Mouse (Mus musculus) kidney, postnatal 0 days (tissue): ENCODE results near the gene C1ql1. TPM values are rescaled to one million over a fixed set of nuclear protein-coding genes. Genes with fewer than 3 reads are reported as not detected.

Experiments
- ATAC-seq: fragments of 200-750 bp; cut with Nextera tagmentation; replicated peaks from 2 replicates; pipeline ENCODE4 v1.8.0; 2017; ENCODE audit warnings: low read depth, moderate number of reproducible peaks, moderate TSS enrichment, moderate library complexity; ENCODE audit not compliant: low FRiP score
- DNase-seq: peaks from one replicate; pipeline ENCODE4 v3.0.0-alpha.2; 2016; ENCODE audit warnings: low spot score
- H3K27ac ChIP-seq: fragments of 300-500 bp; sonication (generic); 2 replicates; pipeline ENCODE4 v1.5.1; 2014; ENCODE audit warnings: mild to moderate bottlenecking
- H3K27me3 ChIP-seq: fragments of 300-500 bp; sonication (generic); 2 replicates; pipeline ENCODE4 v1.6.1; 2014; ENCODE audit warnings: low read length, mixed read lengths; ENCODE audit not compliant: insufficient read depth
- H3K36me3 ChIP-seq: fragments of 300-500 bp; sonication (generic); 2 replicates; pipeline ENCODE4 v1.6.1; 2014; ENCODE audit warnings: low read length, mixed read lengths; ENCODE audit not compliant: insufficient read depth
- H3K4me1 ChIP-seq: fragments of 300-500 bp; sonication (generic); replicated peaks from 2 replicates; pipeline ENCODE4 v1.6.1; 2014; ENCODE audit warnings: antibody characterized with exemption, low read length, mixed read lengths; ENCODE audit not compliant: insufficient read depth
- H3K4me2 ChIP-seq: fragments of 300-500 bp; sonication (generic); 2 replicates; pipeline ENCODE4 v1.6.1; 2014; ENCODE audit warnings: mild to moderate bottlenecking, low read length, moderate library complexity, mixed read lengths
- H3K4me3 ChIP-seq: fragments of 300-500 bp; sonication (generic); replicated peaks from 2 replicates; pipeline ENCODE4 v1.5.1; 2014; ENCODE audit warnings: low read depth, low read length
- H3K9ac ChIP-seq: fragments of 300-500 bp; sonication (generic); 2 replicates; pipeline ENCODE4 v1.6.1; 2014; ENCODE audit warnings: low read depth, low read length
- H3K9me3 ChIP-seq: fragments of 300-500 bp; sonication (generic); replicated peaks from 2 replicates; pipeline ENCODE4 v1.6.1; 2016; ENCODE audit warnings: low read length, inconsistent platforms, mixed read lengths
- CTCF ChIP-seq: IDR thresholded peaks from 2 replicates; pipeline ENCODE4 v1.5.1; 2016; ENCODE audit warnings: antibody characterized with exemption, low read depth, mild to moderate bottlenecking, moderate library complexity
- WGBS: fragments of 180-500 bp; shearing (Covaris S2); extraction: QIAGEN DNeasy Blood & Tissue Kit; methylation state at CpG from one replicate; pipeline ENCODE4 v1.1.7; 2014; 5-methylcytosine and 5-hydroxymethylcytosine counted together
- polyA plus RNA-seq: library from polyadenylated mRNA; unstranded; fragments of >200 nt; fragmentation: Nextera tagmentation; extraction: Ambion mirVana; gene quantifications from 2 replicates; pipeline ENCODE4 v1.2.1, GENCODE M21; 2015

The C1ql1 gene
- polyA plus RNA-seq, 1 experiment from 2014 or later: 2.3 TPM

DNA sequence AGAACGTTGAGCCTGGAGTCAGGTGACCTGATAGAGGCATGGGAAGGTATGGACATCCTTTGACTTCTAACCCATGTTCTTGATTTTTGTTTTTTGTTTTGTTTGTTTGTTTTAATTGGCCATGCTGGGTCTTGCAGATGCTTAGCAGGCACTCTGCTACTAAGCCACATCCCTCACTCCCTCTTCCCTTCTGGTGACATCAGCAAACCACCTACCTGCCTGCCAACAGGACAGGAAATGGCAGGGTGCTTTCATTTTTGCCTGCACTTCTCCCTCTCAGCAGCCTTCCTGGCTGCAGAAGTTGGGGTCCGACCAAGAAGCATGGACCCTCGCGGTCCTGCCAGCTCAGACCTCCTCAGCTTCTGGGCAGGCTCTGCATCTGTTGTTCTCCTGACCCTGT is 14.6 kb upstream of the C1ql1 start:
- H3K4me1 ChIP-seq: peaks cover 15% of the 10 kb centered on the region
- TF ChIP-seq CTCF: no peak
- 92% methylated on average over 4 of the region's 4 CpGs for WGBS
- H3K9ac ChIP-seq: no peak overlapping the region
- H3K4me3 ChIP-seq: no peak overlapping the region
- no peaks in the 10 kb centered on the region for H3K9me3 ChIP-seq
- ATAC-seq: no peak
- DNase-seq: no peak
- no peak overlapping the region for H3K27ac ChIP-seq
- no peak overlapping the region for H3K4me2 ChIP-seq
- no peaks in the 10 kb centered on the region; the same call in 1 of the 2 replicates for H3K27me3 ChIP-seq
- no peaks in the 10 kb centered on the region for H3K36me3 ChIP-seq

DNA sequence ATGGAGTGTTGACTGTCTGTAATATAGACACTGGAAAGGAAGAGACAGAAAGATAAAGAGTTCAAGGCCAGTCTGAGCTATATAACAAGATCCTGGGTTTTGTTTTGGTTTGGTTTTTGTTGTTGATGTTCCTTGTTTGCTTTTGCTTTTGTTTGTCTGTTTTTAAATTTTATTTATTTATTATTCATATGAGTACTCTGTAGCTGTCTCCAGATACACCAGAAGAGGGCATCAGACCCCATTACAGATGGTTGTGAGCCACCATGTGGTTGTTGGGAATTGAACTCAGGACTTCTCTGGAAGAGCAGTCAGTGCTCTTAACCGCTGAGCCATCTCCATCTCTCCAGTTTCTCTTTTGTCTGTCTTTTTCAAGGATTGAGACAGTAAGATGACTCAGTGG is 12.4 kb upstream of the C1ql1 start:
- no peak overlapping the region for H3K9ac ChIP-seq
- DNase-seq (no peak), ATAC-seq (no peak)
- no peaks in the 10 kb centered on the region for H3K9me3 ChIP-seq
- TF ChIP-seq CTCF: peak; percentile 32; the same call in 1 of the 2 replicates
- H3K27ac ChIP-seq: no peak overlapping the region
- no peak overlapping the region for H3K4me3 ChIP-seq
- 81% methylated on average over 1 of the region's 1 CpGs for WGBS
- no peaks in the 10 kb centered on the region for H3K36me3 ChIP-seq
- peaks cover 7% of the 10 kb centered on the region for H3K4me1 ChIP-seq
- no peak overlapping the region for H3K4me2 ChIP-seq
- H3K27me3 ChIP-seq: peaks cover 5% of the 10 kb centered on the region; the same call in 1 of the 2 replicates

DNA sequence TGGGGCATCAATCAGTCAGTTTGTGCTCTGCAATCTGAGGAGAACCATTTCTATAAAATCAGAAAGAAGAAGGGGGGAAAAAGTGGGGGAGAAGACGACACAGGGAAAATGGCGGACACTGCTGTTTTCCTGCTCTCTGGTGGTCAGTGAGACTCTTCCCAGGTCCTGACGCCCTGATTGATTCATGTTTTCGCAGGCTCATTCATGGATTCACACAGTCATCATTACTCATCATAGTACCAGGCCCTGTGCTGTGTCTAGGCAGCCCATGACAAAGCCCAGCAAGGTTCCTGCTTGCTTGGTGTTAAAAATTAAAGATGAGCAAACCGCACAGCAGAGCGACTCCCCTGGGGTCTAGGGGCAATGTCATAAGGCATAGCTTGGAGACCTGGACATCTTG is 11.9 kb upstream of the C1ql1 start:
- DNase-seq: no peak

DNA sequence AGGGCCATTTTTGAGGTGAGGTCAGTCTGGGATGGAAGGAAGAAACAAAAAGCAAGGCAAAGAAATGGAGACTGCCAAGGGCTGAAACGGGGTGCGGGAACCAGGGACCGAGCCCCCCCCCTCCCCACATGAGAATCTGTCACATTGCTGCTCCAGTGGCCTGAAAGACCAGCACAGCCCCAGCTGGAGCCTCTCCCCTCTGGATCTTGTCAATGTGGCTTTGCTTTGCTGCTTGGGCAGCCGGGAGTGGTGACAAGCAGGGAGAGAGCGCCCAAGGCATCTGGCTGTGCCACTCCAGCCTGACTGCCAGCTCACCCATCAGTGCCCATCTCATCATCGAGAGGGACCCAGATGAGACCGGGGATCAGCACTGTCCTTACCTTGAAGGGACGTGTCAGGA is 11.2 kb upstream of the C1ql1 start:
- H3K36me3 ChIP-seq: no peaks in the 10 kb centered on the region
- no peak for DNase-seq
- H3K4me2 ChIP-seq: no peak overlapping the region
- no peak overlapping the region for H3K4me3 ChIP-seq
- WGBS: 87% methylated on average over 8 of the region's 8 CpGs
- no peaks in the 10 kb centered on the region for H3K4me1 ChIP-seq
- H3K27ac ChIP-seq: no peak overlapping the region
- TF ChIP-seq CTCF: no peak
- H3K9ac ChIP-seq: no peak overlapping the region
- ATAC-seq: no peak
- H3K9me3 ChIP-seq: no peaks in the 10 kb centered on the region
- peaks cover 5% of the 10 kb centered on the region; the same call in 1 of the 2 replicates for H3K27me3 ChIP-seq

More for the DNA sequence above, 11.9 kb upstream of the C1ql1 start:
- no peak overlapping the region for H3K4me3 ChIP-seq
- 87% methylated on average over 6 of the region's 6 CpGs for WGBS
- peaks cover 5% of the 10 kb centered on the region; the same call in 1 of the 2 replicates for H3K27me3 ChIP-seq
- peaks cover 3% of the 10 kb centered on the region; the same call in 1 of the 2 replicates for H3K4me1 ChIP-seq
- no peak for ATAC-seq
- H3K4me2 ChIP-seq: no peak overlapping the region
- TF ChIP-seq CTCF: no peak
- H3K9ac ChIP-seq: no peak overlapping the region
- H3K27ac ChIP-seq: no peak overlapping the region
- no peaks in the 10 kb centered on the region for H3K9me3 ChIP-seq
- H3K36me3 ChIP-seq: no peaks in the 10 kb centered on the region

DNA sequence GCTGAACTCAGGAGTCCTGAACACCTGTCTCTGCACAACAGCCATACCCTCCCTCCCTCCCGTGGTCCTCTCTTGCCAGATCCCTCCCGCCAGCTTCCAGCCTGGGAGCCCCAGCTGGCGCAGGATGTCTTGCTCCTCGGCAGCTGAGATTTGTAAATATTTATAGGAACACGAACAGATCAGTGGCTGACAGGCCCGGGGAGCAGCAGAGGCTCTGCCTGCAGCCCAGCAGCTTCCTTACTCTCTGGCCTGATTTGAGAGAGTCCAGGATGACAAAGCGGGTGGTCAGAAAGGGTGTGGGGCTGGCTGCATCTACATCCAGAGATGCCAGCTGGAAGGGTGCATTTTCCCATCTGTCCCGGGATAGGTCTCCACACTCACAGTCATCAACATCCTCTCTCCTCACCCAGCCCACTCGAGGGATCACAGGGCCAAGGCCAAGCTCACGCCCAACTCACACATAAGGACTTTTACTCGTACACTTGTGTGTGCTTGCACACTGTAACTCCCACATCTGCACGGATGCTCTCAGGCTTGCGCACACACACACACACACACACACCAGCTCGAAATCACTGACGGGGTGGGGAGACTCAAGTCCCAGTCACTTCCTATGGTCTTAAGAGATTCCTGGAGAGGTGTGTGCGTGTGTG is 10.6 kb upstream of the C1ql1 start:
- Histone ChIP-seq H3K9ac (no peak overlapping the region), H3K4me1 (no peaks in the 10 kb centered on the region), H3K27ac (no peak overlapping the region), H3K9me3 (no peaks in the 10 kb centered on the region), H3K36me3 (no peaks in the 10 kb centered on the region), H3K4me2 (no peak overlapping the region), H3K27me3 (peaks cover 5% of the 10 kb centered on the region; the same call in 1 of the 2 replicates), H3K4me3 (no peak overlapping the region)
- WGBS: 52% methylated on average over 16 of the region's 16 CpGs
- ATAC-seq (no peak), DNase-seq (peak; percentile 31)
- no peak for TF ChIP-seq CTCF

DNA sequence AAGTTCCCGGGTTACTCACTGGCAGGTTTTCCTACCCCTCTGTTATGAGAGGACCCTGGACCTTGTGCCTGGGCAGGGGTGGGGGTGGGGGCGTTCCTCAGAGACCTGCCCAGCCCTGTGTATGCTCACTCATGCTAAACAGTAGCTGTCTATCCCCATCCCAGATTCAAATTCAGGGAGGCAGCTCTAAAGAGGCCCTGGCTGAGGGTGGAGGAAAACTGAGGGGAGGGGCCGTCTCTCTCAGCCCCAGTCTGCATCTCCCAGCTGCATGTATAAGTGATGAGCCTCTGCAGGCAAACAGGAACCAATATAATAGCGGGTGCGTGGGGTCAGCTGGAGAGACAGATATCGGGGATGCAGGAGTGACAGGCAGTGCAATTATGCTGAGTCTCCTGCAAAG is 6.4 kb upstream of the C1ql1 start:
- DNase-seq (no peak), ATAC-seq (peak; percentile 52; the same call in 1 of the 2 replicates)
- no peak overlapping the region for H3K27ac ChIP-seq
- no peaks in the 10 kb centered on the region for H3K9me3 ChIP-seq
- no peak overlapping the region for H3K9ac ChIP-seq
- no peak overlapping the region for H3K4me2 ChIP-seq
- 26% methylated on average over 6 of the region's 6 CpGs for WGBS
- H3K36me3 ChIP-seq: no peaks in the 10 kb centered on the region
- no peak for TF ChIP-seq CTCF
- H3K4me3 ChIP-seq: no peak overlapping the region
- peaks cover 3% of the 10 kb centered on the region; the same call in 1 of the 2 replicates for H3K4me1 ChIP-seq
- peaks cover 14% of the 10 kb centered on the region; the same call in 1 of the 2 replicates for H3K27me3 ChIP-seq
